Mouse (Mus musculus): ENCODE data around the gene Gas2l1. TPM values are rescaled to one million over a fixed set of nuclear protein-coding genes. Genes with fewer than 3 reads are reported as not detected.
A peak's percentile ranks its signal among the peaks of the same experiment; 100 is the strongest.

The Gas2l1 gene
- polyA plus RNA-seq, 1 experiment from 2014 or later: 22.8 TPM

GRCm38 (mm10) chr11:5062326-5062725 lies 2.8 kb downstream of the Gas2l1 start:
- peaks cover 18% of the 10 kb centered on the region for H3K4me1 ChIP-seq (replicated peaks; ENCODE audit: control insufficient read depth, insufficient read depth, low read length)
- ATAC-seq: no peak
- no peaks in the 10 kb centered on the region for H3K9me3 ChIP-seq (ENCODE audit: control insufficient read depth)
- H3K27ac ChIP-seq (ENCODE audit: low read depth, low read length): 0 out of 2 replicates have a peak overlapping the region, but pooled peaks have one; percentile 15
- WGBS: 23% methylated on average over 13 of the region's 13 CpGs
- H3K9ac ChIP-seq (ENCODE audit: low read depth, low read length): 0 out of 2 replicates have a peak overlapping the region, but pooled peaks have one; percentile 17
- H3K36me3 ChIP-seq (ENCODE audit: control insufficient read depth, insufficient read depth): peaks cover 4% of the 10 kb centered on the region; the same call in 1 of the 2 replicates
- no peak for TF ChIP-seq CTCF (IDR thresholded peaks at IDR 0.05; ENCODE audit: low read depth)
- H3K27me3 ChIP-seq (replicated peaks; ENCODE audit: control insufficient read depth, insufficient read depth, low read length): peaks cover 31% of the 10 kb centered on the region
- H3K4me3 ChIP-seq (ENCODE audit: low read depth, low read length): peak overlapping the region; percentile 44
- peak overlapping the region; percentile 95 for H3K4me2 ChIP-seq (replicated peaks; ENCODE audit: low read depth)

DNA sequence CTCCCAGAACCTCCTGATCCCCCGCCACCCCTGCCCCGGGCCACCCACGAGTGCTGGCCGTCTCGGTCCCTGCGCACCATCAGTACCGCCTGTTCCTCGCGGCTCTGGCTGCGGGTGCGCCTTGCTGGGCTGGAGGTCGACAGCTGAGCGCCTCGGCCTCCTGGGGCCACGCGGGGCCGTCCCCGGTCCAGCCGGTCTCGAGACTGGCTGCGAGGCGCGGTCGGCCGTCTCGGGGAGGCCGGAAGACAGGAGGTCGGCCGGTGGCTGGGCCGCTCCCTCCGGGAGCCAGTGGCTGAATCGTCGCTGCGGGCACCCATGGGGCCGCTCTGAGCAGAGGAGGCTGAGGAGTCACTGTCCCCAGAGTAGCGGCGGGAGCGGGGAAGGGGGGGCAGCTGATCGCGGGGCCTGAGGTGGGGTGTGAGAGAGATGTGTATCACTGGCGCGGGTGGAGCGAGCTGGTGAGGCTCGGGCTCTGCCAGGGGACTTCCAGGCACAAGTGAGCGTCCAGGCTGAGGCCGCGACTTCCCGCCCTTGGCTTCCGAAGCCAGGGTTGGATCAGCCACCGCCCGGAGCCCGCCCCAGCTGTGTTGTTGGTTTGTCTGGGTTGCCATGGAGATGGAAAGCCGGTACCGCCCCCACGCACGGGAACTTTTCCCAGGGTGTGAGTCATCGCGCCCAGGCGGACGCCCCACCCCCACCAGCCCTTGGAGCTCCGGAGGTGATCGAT lies 3.6 kb downstream of the Gas2l1 start:
- Histone ChIP-seq H3K4me1 (replicated peaks; ENCODE audit: control insufficient read depth, insufficient read depth, low read length) (peaks cover 18% of the 10 kb centered on the region), H3K36me3 (ENCODE audit: control insufficient read depth, insufficient read depth) (peaks cover 4% of the 10 kb centered on the region; the same call in 1 of the 2 replicates), H3K9me3 (ENCODE audit: control insufficient read depth) (no peaks in the 10 kb centered on the region), H3K27me3 (replicated peaks; ENCODE audit: control insufficient read depth, insufficient read depth, low read length) (peaks cover 38% of the 10 kb centered on the region), H3K9ac (ENCODE audit: low read depth, low read length) (0 out of 2 replicates have a peak overlapping the region, but pooled peaks have one; percentile 17), H3K27ac (ENCODE audit: low read depth, low read length) (peak overlapping the region; percentile 15; the same call in 1 of the 2 replicates), H3K4me2 (replicated peaks; ENCODE audit: low read depth) (peak overlapping the region; percentile 95), H3K4me3 (ENCODE audit: low read depth, low read length) (peak overlapping the region; percentile 44)
- 4% methylated on average over 58 of the region's 62 CpGs for WGBS
- peak; percentile 72 for ATAC-seq
- no peak for TF ChIP-seq CTCF (IDR thresholded peaks at IDR 0.05; ENCODE audit: low read depth)

GRCm38 (mm10) chr11:5060756-5061412 lies 4.2 kb downstream of the Gas2l1 start:
- 77% methylated on average over 27 of the region's 28 CpGs for WGBS
- peaks cover 4% of the 10 kb centered on the region; the same call in 1 of the 2 replicates for H3K36me3 ChIP-seq (ENCODE audit: control insufficient read depth, insufficient read depth)
- H3K4me3 ChIP-seq (ENCODE audit: low read depth, low read length): peak overlapping the region; percentile 44
- peaks cover 38% of the 10 kb centered on the region for H3K27me3 ChIP-seq (replicated peaks; ENCODE audit: control insufficient read depth, insufficient read depth, low read length)
- no peaks in the 10 kb centered on the region for H3K9me3 ChIP-seq (ENCODE audit: control insufficient read depth)
- H3K4me1 ChIP-seq (replicated peaks; ENCODE audit: control insufficient read depth, insufficient read depth, low read length): peaks cover 18% of the 10 kb centered on the region
- H3K27ac ChIP-seq (ENCODE audit: low read depth, low read length): no peak overlapping the region
- TF ChIP-seq CTCF (IDR thresholded peaks at IDR 0.05; ENCODE audit: low read depth): no peak
- H3K4me2 ChIP-seq (replicated peaks; ENCODE audit: low read depth): peak overlapping the region; percentile 95
- no peak overlapping the region for H3K9ac ChIP-seq (ENCODE audit: low read depth, low read length)
- ATAC-seq: no peak

DNA sequence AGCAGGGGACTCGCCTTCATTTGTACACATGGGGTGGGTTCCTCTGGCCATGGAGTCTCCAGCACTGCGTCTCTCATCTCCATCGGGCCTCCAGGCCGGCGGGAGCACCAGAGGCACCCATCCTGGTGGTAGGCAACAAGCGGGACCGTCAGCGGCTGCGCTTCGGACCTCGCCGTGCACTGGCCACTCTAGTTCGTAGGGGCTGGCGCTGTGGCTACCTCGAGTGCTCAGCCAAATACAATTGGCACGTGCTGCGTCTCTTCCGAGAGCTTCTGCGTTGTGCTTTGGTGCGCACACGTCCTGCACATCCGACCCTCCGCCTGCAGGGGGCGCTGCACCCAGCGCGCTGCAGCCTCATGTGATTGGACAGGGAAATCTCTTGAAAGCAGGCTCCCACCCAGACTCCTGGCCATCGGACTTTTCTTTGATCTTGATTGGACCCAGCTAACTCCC lies 5.4 kb downstream of the Gas2l1 start:
- H3K27me3 ChIP-seq (replicated peaks; ENCODE audit: control insufficient read depth, insufficient read depth, low read length): peaks cover 38% of the 10 kb centered on the region
- no peaks in the 10 kb centered on the region for H3K9me3 ChIP-seq (ENCODE audit: control insufficient read depth)
- WGBS: 34% methylated on average over 27 of the region's 27 CpGs
- peaks cover 4% of the 10 kb centered on the region; the same call in 1 of the 2 replicates for H3K36me3 ChIP-seq (ENCODE audit: control insufficient read depth, insufficient read depth)
- no peak overlapping the region for H3K27ac ChIP-seq (ENCODE audit: low read depth, low read length)
- no peak for ATAC-seq
- H3K4me3 ChIP-seq (ENCODE audit: low read depth, low read length): no peak overlapping the region
- no peak overlapping the region for H3K9ac ChIP-seq (ENCODE audit: low read depth, low read length)
- H3K4me2 ChIP-seq (replicated peaks; ENCODE audit: low read depth): no peak overlapping the region
- H3K4me1 ChIP-seq (replicated peaks; ENCODE audit: control insufficient read depth, insufficient read depth, low read length): peaks cover 18% of the 10 kb centered on the region
- TF ChIP-seq CTCF (IDR thresholded peaks at IDR 0.05; ENCODE audit: low read depth): peak; percentile 91

DNA sequence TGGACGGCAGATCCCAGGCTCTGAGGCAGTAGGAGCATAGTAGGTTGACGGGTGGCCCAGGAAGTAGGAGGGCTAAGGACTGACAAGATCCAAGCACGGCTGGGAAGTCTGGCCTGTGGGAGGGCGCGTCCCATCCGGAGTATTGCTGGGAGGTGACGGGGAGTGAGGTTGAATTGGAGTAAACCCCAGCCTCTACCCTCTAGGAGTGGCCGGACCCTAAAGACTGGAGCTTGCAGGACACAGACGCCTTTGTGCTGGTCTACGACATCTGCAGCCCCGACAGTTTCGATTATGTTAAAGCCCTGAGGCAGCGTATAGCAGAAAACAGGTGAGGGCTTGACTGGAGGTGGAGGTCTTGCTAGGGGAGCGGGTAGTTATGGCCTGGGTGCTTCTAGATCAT lies 5.9 kb downstream of the Gas2l1 start:
- Histone ChIP-seq H3K4me3 (ENCODE audit: low read depth, low read length) (no peak overlapping the region), H3K36me3 (ENCODE audit: control insufficient read depth, insufficient read depth) (peaks cover 4% of the 10 kb centered on the region; the same call in 1 of the 2 replicates)
- TF ChIP-seq CTCF (IDR thresholded peaks at IDR 0.05; ENCODE audit: low read depth): no peak

DNA sequence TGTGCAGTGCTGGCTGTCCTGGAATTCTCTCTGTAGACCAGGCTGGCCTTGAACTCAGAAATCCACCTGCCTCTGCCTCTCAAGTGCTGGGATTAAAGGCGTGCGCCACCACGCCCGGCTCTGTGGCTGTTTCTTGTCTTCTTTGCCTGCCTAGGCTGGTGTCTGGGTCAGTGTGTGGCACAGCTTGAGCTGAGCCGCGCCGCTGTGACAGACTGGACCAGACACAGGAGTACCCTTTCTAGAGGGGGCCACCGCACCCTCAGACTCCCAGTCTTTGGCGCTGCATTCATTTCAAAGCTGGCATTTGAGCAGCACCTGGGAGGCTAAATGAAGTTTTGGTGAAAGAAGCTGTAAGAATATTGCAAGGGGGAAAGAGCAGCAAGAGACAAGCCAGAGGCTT lies 6.3 kb downstream of the Gas2l1 start:
- H3K9ac ChIP-seq (ENCODE audit: low read depth, low read length): no peak overlapping the region
- H3K36me3 ChIP-seq (ENCODE audit: control insufficient read depth, insufficient read depth): peaks cover 4% of the 10 kb centered on the region; the same call in 1 of the 2 replicates
- TF ChIP-seq CTCF (IDR thresholded peaks at IDR 0.05; ENCODE audit: low read depth): no peak
- peaks cover 12% of the 10 kb centered on the region for H3K4me1 ChIP-seq (replicated peaks; ENCODE audit: control insufficient read depth, insufficient read depth, low read length)
- peak overlapping the region; percentile 17; the same call in 1 of the 2 replicates for H3K4me2 ChIP-seq (replicated peaks; ENCODE audit: low read depth)
- H3K27me3 ChIP-seq (replicated peaks; ENCODE audit: control insufficient read depth, insufficient read depth, low read length): peaks cover 38% of the 10 kb centered on the region
- WGBS: 42% methylated on average over 9 of the region's 9 CpGs
- ATAC-seq: no peak
- no peaks in the 10 kb centered on the region for H3K9me3 ChIP-seq (ENCODE audit: control insufficient read depth)
- no peak overlapping the region for H3K4me3 ChIP-seq (ENCODE audit: low read depth, low read length)
- no peak overlapping the region for H3K27ac ChIP-seq (ENCODE audit: low read depth, low read length)

More for the DNA sequence above, 5.9 kb downstream of the Gas2l1 start:
- 44% methylated on average over 14 of the region's 14 CpGs for WGBS
- H3K9ac ChIP-seq (ENCODE audit: low read depth, low read length): no peak overlapping the region
- ATAC-seq: no peak
- peaks cover 13% of the 10 kb centered on the region for H3K4me1 ChIP-seq (replicated peaks; ENCODE audit: control insufficient read depth, insufficient read depth, low read length)
- 0 out of 2 replicates have a peak overlapping the region, but pooled peaks have one; percentile 17 for H3K4me2 ChIP-seq (replicated peaks; ENCODE audit: low read depth)
- no peak overlapping the region for H3K27ac ChIP-seq (ENCODE audit: low read depth, low read length)
- no peaks in the 10 kb centered on the region for H3K9me3 ChIP-seq (ENCODE audit: control insufficient read depth)
- H3K27me3 ChIP-seq (replicated peaks; ENCODE audit: control insufficient read depth, insufficient read depth, low read length): peaks cover 38% of the 10 kb centered on the region
